Mouse (Mus musculus): ENCODE measurements at regions not wholly inside any gene's neighbourhood (a gene's known extent, or its start where the extent isn't known, plus 50 kb on each side); places are given as distances from the start of the nearest gene placed in this dataset.
A peak's percentile ranks its signal among the peaks of the same experiment; 100 is the strongest.

GRCm38 (mm10) chr8:100515896-100516295 lies 1099.6 kb upstream of the Cdh8 start:
- no peak for DNase-seq (ENCODE audit: extremely low spot score in 1 of 2, low spot score in 1 of 2)

DNA sequence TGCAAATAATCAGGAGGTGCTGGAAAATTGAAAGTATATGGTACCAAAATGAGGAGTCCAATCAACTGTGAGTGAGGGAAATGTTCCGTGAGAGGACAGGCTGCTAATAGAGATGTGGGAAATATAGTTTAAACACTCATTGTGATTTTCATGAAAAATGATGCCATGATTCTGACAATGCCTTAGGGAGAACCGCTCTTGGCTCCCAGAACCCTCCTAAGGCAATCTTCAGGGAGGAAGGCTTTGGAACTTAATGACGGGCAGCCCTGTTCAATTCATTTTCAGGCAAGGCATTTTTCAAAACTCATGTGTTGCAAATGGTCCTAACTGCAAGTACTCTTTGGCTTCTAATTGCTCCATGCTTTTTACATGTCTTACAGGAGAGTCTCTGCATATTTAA lies 1098.9 kb upstream of the Cdh8 start:
- no peak for DNase-seq (ENCODE audit: extremely low spot score in 1 of 2, low spot score in 1 of 2)

DNA sequence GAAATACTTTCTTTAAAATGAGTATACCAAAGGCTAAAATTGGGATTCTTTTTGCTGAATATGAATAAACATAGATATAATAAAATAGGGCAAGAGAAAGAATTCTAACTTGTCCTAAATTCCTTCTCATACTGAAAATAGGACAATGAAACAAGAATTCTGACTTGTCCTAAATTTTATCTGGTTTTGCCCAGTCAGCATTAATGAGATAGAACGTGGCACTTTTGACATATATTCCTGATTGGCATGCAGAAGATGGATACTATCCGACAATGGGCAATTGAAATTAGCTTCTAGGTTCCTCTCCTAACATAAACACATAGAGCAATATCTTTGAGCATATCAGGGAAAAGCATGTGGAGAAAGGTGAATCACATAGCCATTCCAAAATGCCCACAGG lies 1090.2 kb upstream of the Cdh8 start:
- DNase-seq (ENCODE audit: extremely low spot score in 1 of 2, low spot score in 1 of 2): no peak

GRCm38 (mm10) chr8:100500342-100500712 lies 1084.1 kb upstream of the Cdh8 start:
- no peak for DNase-seq (ENCODE audit: extremely low spot score in 1 of 2, low spot score in 1 of 2)

- no peak for DNase-seq (ENCODE audit: extremely low spot score in 1 of 2, low spot score in 1 of 2)
These were observed 1083.5 kb upstream of the Cdh8 start for GRCm38 (mm10) chr8:100499614-100500341.

GRCm38 (mm10) chr8:100494445-100494844 lies 1078.2 kb upstream of the Cdh8 start:
- no peak for DNase-seq (ENCODE audit: extremely low spot score in 1 of 2, low spot score in 1 of 2)

DNA sequence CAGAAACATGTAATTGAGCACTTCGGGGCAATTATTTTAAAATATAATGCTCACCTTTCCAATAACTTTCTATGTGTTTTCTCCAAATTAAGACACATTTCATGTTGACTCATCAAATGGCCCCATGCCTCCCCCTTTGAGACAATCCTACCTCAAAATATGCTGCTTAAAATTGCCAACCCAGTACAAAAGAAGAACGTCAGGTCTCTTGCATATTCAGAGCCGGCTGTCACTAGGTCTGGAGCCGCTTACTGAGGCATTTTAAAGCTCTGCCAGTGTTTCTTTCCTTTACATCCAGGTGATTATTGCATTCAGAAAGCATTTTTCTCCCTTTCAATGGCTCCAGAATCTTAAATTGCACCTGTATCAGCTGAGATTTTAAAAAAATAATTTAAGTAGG lies 1059.7 kb upstream of the Cdh8 start:
- DNase-seq (ENCODE audit: extremely low spot score in 1 of 2, low spot score in 1 of 2): no peak

- no peak for DNase-seq (ENCODE audit: extremely low spot score in 1 of 2, low spot score in 1 of 2)
These were observed 1035.0 kb upstream of the Cdh8 start for GRCm38 (mm10) chr8:100451231-100451630.

DNA sequence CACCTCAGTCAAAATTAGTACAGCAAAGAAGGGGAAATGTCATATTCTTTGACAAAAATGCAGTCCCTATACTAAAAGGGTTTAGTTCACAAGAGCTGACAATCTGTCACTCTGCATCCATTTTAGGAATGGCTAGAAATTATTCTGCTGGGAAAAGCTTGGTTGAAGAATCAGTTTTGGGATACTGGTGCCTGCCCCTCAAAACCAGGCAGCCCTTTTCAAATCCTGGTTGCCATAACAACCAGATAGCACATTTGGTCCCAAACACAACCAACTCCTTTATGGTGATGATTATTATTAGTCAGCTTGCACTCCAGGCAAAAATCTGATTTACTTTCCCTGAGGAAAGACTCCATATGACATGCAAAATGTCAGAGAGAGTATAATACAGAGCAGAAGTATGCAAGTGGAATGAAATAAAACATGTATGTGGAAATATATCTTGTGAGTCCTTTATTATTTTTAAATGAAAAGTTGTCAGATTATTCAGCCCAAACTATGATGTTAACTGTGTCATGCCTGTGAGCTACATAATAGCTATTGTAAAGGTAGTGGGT lies 1034.2 kb upstream of the Cdh8 start:
- no peak for DNase-seq (ENCODE audit: extremely low spot score in 1 of 2, low spot score in 1 of 2)

- peak in 1 of 2 experiments; percentile 19 for DNase-seq (ENCODE audit: extremely low spot score in 1 of 2, low spot score in 1 of 2)
These were observed 1030.5 kb upstream of the Cdh8 start for GRCm38 (mm10) chr8:100446677-100447350.

All from layer of hippocampus, postnatal 25 days (tissue).